Mouse (Mus musculus): ENCODE measurements around the gene Ypel3. TPM values are rescaled to one million over a fixed set of nuclear protein-coding genes. Genes with fewer than 3 reads are reported as not detected.

The Ypel3 gene
- total and polyA plus RNA-seq, 3 experiments, result 33.9 to 44.0 (median 38.9) TPM

DNA sequence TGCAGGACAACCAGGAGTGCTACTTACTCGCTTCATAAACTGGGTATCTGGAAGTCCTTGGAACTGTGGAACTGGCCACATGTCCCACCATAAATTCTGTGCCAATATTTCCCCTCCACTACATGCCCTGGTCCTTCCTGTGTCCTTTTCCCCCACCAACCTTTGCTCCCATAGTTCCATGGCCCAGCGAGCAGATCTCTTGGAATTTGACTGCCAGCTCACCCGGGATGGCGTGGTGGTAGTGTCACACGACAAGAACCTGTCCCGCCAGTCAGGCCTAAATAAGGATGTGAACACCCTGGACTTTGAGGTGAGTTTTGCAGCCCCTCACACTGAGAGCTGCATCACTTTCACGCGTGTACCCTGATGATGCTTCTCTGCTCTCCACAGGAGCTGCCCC is 9.8 kb upstream of the Ypel3 start:
- TF ChIP-seq USF1 (IDR thresholded peaks at IDR 0.05; ENCODE audit: low read depth, low read length), result no peak
- no peak for TF ChIP-seq IRF4 (IDR thresholded peaks at IDR 0.05; ENCODE audit: low read depth, low read length)
- TF ChIP-seq MAFK (IDR thresholded peaks at IDR 0.05; ENCODE audit: insufficient replicate concordance, low read length), result no peak
- TF ChIP-seq PAX5 (IDR thresholded peaks at IDR 0.05; ENCODE audit: low read length), result no peak
- no peak for TF ChIP-seq TBP (conservative IDR thresholded peaks at IDR 0.05; ENCODE audit: low read depth, low read length)
- TF ChIP-seq CHD1 (IDR thresholded peaks at IDR 0.05; ENCODE audit: low read depth, low read length), result no peak
- no peak for TF ChIP-seq MXI1 (IDR thresholded peaks at IDR 0.05; ENCODE audit: low read depth, low read length)
- no peak for TF ChIP-seq ELF1 (IDR thresholded peaks at IDR 0.05; ENCODE audit: low read depth, low read length)
- no peak for TF ChIP-seq ETS1 (conservative IDR thresholded peaks at IDR 0.05; ENCODE audit: low read depth, low read length)
- TF ChIP-seq NELFE (IDR thresholded peaks at IDR 0.05; ENCODE audit: low read depth, low read length), result no peak
- no peak for TF ChIP-seq RAD21 (IDR thresholded peaks at IDR 0.05; ENCODE audit: low read depth, low read length)
- no peak for TF ChIP-seq MEF2A (IDR thresholded peaks at IDR 0.05; ENCODE audit: borderline replicate concordance, low read depth, low read length)
- TF ChIP-seq ZKSCAN1 (IDR thresholded peaks at IDR 0.05; ENCODE audit: borderline replicate concordance, low read depth, low read length), result no peak
- Histone ChIP-seq H3K36me3 (replicated peaks in 1 of 2; ENCODE audit: control insufficient read depth in 1 of 2, insufficient read depth in 1 of 2, low read length in 1 of 2) (peaks cover 40 to 88% of the 10 kb centered on the region in 2 experiments), H3K4me1 (ENCODE audit: control insufficient read depth in 1 of 2, insufficient read depth in 2 of 2) (peaks cover 0 to 18% of the 10 kb centered on the region in 2 experiments; a peak in 2 of 4 replicates), H3K9ac (ENCODE audit: insufficient read depth, low read depth) (no peak overlapping the region), H3K27ac (ENCODE audit: insufficient read depth, low read depth) (no peak overlapping the region), H3K79me2 (replicated peaks; ENCODE audit: control insufficient read depth, extremely low read depth, insufficient read depth, poor library complexity, severe bottlenecking) (no peaks in the 10 kb centered on the region), H3K9me3 (replicated peaks; ENCODE audit: low read length) (no peaks in the 10 kb centered on the region), H3K4me3 (replicated peaks in 1 of 3; ENCODE audit: low read depth in 2 of 3, low read length in 2 of 3, poor library complexity in 1 of 3) (no peak overlapping the region), H3K27me3 (replicated peaks) (no peaks in the 10 kb centered on the region), H3K4me2 (ENCODE audit: insufficient read depth, low read depth, poor library complexity, severe bottlenecking) (no peak overlapping the region)
- in situ Hi-C loops (cut with MboI; ENCODE audit: low pct_ligation_motif_present, low pct_unique_long_range_greater_than_20kb, low sequenced_read_pairs), result no loop called here
- DNase-seq (ENCODE audit: extremely low read depth), result no peak
- dilution Hi-C loops (cut with MboI; ENCODE audit: extremely low pct_ligation_motif_present, extremely low pct_unique_long_range_greater_than_20kb, low sequenced_read_pairs), result no loop called here

DNA sequence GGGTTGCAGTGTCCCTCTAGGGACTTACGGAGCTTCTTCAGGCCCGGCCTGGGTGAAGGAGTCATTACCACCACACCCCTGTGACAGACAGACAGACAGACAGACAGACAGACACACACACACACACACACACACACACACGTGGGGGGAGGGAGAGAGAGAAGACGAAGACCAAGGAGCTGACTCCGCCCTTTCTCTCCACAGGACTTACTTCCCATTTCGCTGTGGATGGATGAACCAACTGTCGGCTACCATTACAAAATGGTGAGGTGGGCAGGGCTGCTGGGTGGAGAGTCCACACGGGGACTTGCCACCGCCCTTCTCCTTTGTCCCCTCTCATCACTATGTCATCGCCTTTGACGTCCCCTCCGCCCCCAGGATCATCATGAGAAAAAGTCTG is 6.0 kb upstream of the Ypel3 start:
- Histone ChIP-seq H3K4me2 (ENCODE audit: insufficient read depth, low read depth, poor library complexity, severe bottlenecking) (no peak overlapping the region), H3K4me3 (replicated peaks in 1 of 3; ENCODE audit: low read depth in 2 of 3, low read length in 2 of 3, poor library complexity in 1 of 3) (no peak overlapping the region), H3K79me2 (replicated peaks; ENCODE audit: control insufficient read depth, extremely low read depth, insufficient read depth, poor library complexity, severe bottlenecking) (no peaks in the 10 kb centered on the region), H3K27me3 (replicated peaks) (no peaks in the 10 kb centered on the region), H3K36me3 (replicated peaks in 1 of 2; ENCODE audit: control insufficient read depth in 1 of 2, insufficient read depth in 1 of 2, low read length in 1 of 2) (peaks cover 18 to 68% of the 10 kb centered on the region in 2 experiments), H3K9me3 (replicated peaks; ENCODE audit: low read length) (no peaks in the 10 kb centered on the region), H3K4me1 (ENCODE audit: control insufficient read depth in 1 of 2, insufficient read depth in 2 of 2) (peaks cover under 1 to 26% of the 10 kb centered on the region in 2 experiments; a peak in 2 of 4 replicates), H3K9ac (ENCODE audit: insufficient read depth, low read depth) (no peak overlapping the region), H3K27ac (ENCODE audit: insufficient read depth, low read depth) (no peak overlapping the region)
- in situ Hi-C loops (cut with MboI; ENCODE audit: low pct_ligation_motif_present, low pct_unique_long_range_greater_than_20kb, low sequenced_read_pairs), result no loop called here
- dilution Hi-C loops (cut with MboI; ENCODE audit: extremely low pct_ligation_motif_present, extremely low pct_unique_long_range_greater_than_20kb, low sequenced_read_pairs), result no loop called here
- no peak for DNase-seq (ENCODE audit: extremely low read depth)
- TF ChIP-seq MXI1 (IDR thresholded peaks at IDR 0.05; ENCODE audit: low read depth, low read length) (no peak), USF1 (IDR thresholded peaks at IDR 0.05; ENCODE audit: low read depth, low read length) (no peak), ZNF384 (IDR thresholded peaks at IDR 0.05; ENCODE audit: low read depth, low read length) (no peak), TCF12 (IDR thresholded peaks at IDR 0.05; ENCODE audit: low read depth, low read length) (no peak), TBP (conservative IDR thresholded peaks at IDR 0.05; ENCODE audit: low read depth, low read length) (no peak), POLR2AphosphoS2 (IDR thresholded peaks at IDR 0.05; ENCODE audit: low read depth, low read length) (no peak), NRF1 (IDR thresholded peaks at IDR 0.05; ENCODE audit: low read depth, low read length) (no peak), UBTF (IDR thresholded peaks at IDR 0.05; ENCODE audit: low read depth, low read length) (no peak), ZC3H11A (IDR thresholded peaks at IDR 0.05; ENCODE audit: low read depth, low read length) (no peak), BHLHE40 (IDR thresholded peaks at IDR 0.05; ENCODE audit: low read depth, low read length) (no peak), EP300 (IDR thresholded peaks at IDR 0.05; ENCODE audit: low read length) (no peak), HCFC1 (IDR thresholded peaks at IDR 0.05; ENCODE audit: low read depth, low read length) (no peak), MAZ (IDR thresholded peaks at IDR 0.05; ENCODE audit: low read depth, low read length) (no peak), ELF1 (IDR thresholded peaks at IDR 0.05; ENCODE audit: low read depth, low read length) (no peak), CTCF (conservative IDR thresholded peaks at IDR 0.05 in 1 of 2, IDR thresholded peaks at IDR 0.05 in 1 of 2; ENCODE audit: low read depth in 2 of 2, low read length in 2 of 2) (no peak), PAX5 (IDR thresholded peaks at IDR 0.05; ENCODE audit: low read length) (no peak), MEF2A (IDR thresholded peaks at IDR 0.05; ENCODE audit: borderline replicate concordance, low read depth, low read length) (no peak), MYC (IDR thresholded peaks at IDR 0.05; ENCODE audit: low read depth, low read length) (no peak), MAX (IDR thresholded peaks at IDR 0.05; ENCODE audit: low read length) (no peak)

Measured in CH12.LX (cell line).